Mouse (Mus musculus) lung, adult 2 months (tissue): ENCODE results near the gene Olfr460. TPM values are rescaled to one million over a fixed set of nuclear protein-coding genes. Genes with fewer than 3 reads are reported as not detected.
"Not testable (repeated sequence)": the region's sequence is repeated elsewhere in the genome, so short reads cannot be mapped to it uniquely, and the experiment has no call there.

ENCODE experiments used
- DNase-seq: peaks from one replicate; pipeline ENCODE4 v3.0.0; 2022
- H3K4me1 ChIP-seq: fragments of 200-500 bp; 2 replicates; pipeline ENCODE4 v1.6.1; 2011; ENCODE audit warnings: low read length; ENCODE audit not compliant: control insufficient read depth, insufficient read depth
- H3K4me3 ChIP-seq: fragments of 200-500 bp; replicated peaks from 2 replicates; pipeline ENCODE3; 2011; ENCODE audit warnings: low read depth, mild to moderate bottlenecking, control low read depth, low read length; ENCODE audit errors: extremely low read depth
- CTCF ChIP-seq: fragments of 200-500 bp; IDR thresholded peaks from 2 replicates; pipeline ENCODE4 v1.5.1; 2011; ENCODE audit warnings: mild to moderate bottlenecking, low read length, control low read depth; ENCODE audit not compliant: insufficient read depth
- POLR2A ChIP-seq: fragments of 200-500 bp; IDR thresholded peaks from 2 replicates; pipeline ENCODE4 v1.6.1; 2011; ENCODE audit warnings: low read depth, mild to moderate bottlenecking, control low read depth, low read length, borderline replicate concordance; ENCODE audit errors: extremely low read depth
- WGBS: fragments of 180-500 bp; shearing (Covaris S2); methylation state at CpG from one replicate; pipeline ENCODE4 v1.1.7; 2018; 5-methylcytosine and 5-hydroxymethylcytosine counted together
- polyA plus RNA-seq: library from polyadenylated mRNA; depleted of rRNA; stranded (reverse); fragments of >200 nt; gene quantifications from 2 replicates; pipeline ENCODE4 v1.2.3, GENCODE M21; 2012; rRNA removed

Olfr460 gene
- polyA plus RNA-seq = not detected in 2 replicates

GRCm38 (mm10) chr6:40569187-40569586 lies at the start of gene Olfr460:
Gene Olfr460 (plus strand): TSS chr6:40569487.
- Histone ChIP-seq H3K4me3 (no peak within 1 kb of the TSS), H3K4me1 (no peaks in the 10 kb centered on the region)
- 74% methylated on average over 3 of the region's 3 CpGs for WGBS
- TF ChIP-seq CTCF (no peak), POLR2A (no peak)
- DNase-seq = no peak

- TF ChIP-seq POLR2A = no peak
- TF ChIP-seq CTCF = no peak
- no peaks in the 10 kb centered on the region for H3K4me1 ChIP-seq
- 75% methylated on average over 10 of the region's 10 CpGs for WGBS
Observed at GRCm38 (mm10) chr6:40544690-40545089, 24.6 kb upstream of the Olfr460 start.

GRCm38 (mm10) chr6:40554950-40555349 lies 14.3 kb upstream of the Olfr460 start, which contains the start of gene Olfr461:
Gene Olfr461 (minus strand): TSS chr6:40555050.
- DNase-seq = no peak
- Histone ChIP-seq H3K4me3 (no peak within 1 kb of the TSS), H3K4me1 (no peaks in the 10 kb centered on the region)
- WGBS = 68% methylated on average over 2 of the region's 2 CpGs
- TF ChIP-seq POLR2A (no peak), CTCF (no peak)

More at GRCm38 (mm10) chr6:40544690-40545089, 24.6 kb upstream of the Olfr460 start:
- no peak for DNase-seq
- H3K4me3 ChIP-seq = no peak overlapping the region

GRCm38 (mm10) chr6:40573618-40574017 lies 4.3 kb downstream of the Olfr460 start:
- H3K4me3 ChIP-seq = no peak overlapping the region
- DNase-seq = no peak
- 64% methylated on average over 3 of the region's 3 CpGs for WGBS
- TF ChIP-seq CTCF (no peak), POLR2A (no peak)
- no peaks in the 10 kb centered on the region for H3K4me1 ChIP-seq

- no peaks in the 10 kb centered on the region for H3K4me1 ChIP-seq
- TF ChIP-seq CTCF = no peak
- TF ChIP-seq POLR2A = no peak
- 50% methylated on average over 1 of the region's 1 CpGs for WGBS
- no peak for DNase-seq
- H3K4me3 ChIP-seq = no peak overlapping the region
Observed at GRCm38 (mm10) chr6:40576305-40576704, 7.0 kb downstream of the Olfr460 start.

- H3K4me3 ChIP-seq = no peak overlapping the region
- DNase-seq = no peak
- TF ChIP-seq POLR2A = no peak
- TF ChIP-seq CTCF = no peak
- no peaks in the 10 kb centered on the region for H3K4me1 ChIP-seq
- 74% methylated on average over 6 of the region's 6 CpGs for WGBS
Observed at GRCm38 (mm10) chr6:40584336-40584735, 15.0 kb downstream of the Olfr460 start.

- DNase-seq = no peak
- Histone ChIP-seq H3K4me3 (no peak within 1 kb of the TSS), H3K4me1 (no peaks in the 10 kb centered on the region)
- WGBS = 49% methylated on average over 5 of the region's 5 CpGs
- TF ChIP-seq CTCF (no peak), POLR2A (no peak)
Observed at GRCm38 (mm10) chr6:40585645-40586044, 16.4 kb downstream of the Olfr460 start, which contains the start of gene Clec5a. Gene Clec5a (minus strand): TSS chr6:40585821.

DNA sequence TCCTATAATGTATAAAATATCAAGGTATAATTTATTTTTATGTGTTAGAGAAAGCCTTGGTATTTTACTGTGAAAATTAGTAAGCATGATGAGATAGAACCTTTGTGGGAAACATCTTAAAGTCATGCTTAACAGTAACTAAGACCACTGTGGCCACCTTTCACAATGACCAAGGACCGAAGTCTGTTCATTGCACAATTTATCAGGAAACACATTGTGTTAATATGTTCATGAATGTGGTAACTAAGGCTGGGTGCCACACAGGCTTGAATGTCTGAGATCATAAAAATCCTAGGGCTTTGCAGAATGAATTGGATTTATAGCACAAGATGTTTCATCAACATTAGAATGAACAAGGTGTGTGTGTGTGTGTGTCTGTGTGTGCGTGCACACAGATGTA lies 19.1 kb downstream of the Olfr460 start:
- 93% methylated on average over 2 of the region's 2 CpGs for WGBS
- H3K4me3 ChIP-seq = no peak overlapping the region
- no peak for TF ChIP-seq POLR2A
- no peak for TF ChIP-seq CTCF
- H3K4me1 ChIP-seq = no peaks in the 10 kb centered on the region
- DNase-seq = no peak

DNA sequence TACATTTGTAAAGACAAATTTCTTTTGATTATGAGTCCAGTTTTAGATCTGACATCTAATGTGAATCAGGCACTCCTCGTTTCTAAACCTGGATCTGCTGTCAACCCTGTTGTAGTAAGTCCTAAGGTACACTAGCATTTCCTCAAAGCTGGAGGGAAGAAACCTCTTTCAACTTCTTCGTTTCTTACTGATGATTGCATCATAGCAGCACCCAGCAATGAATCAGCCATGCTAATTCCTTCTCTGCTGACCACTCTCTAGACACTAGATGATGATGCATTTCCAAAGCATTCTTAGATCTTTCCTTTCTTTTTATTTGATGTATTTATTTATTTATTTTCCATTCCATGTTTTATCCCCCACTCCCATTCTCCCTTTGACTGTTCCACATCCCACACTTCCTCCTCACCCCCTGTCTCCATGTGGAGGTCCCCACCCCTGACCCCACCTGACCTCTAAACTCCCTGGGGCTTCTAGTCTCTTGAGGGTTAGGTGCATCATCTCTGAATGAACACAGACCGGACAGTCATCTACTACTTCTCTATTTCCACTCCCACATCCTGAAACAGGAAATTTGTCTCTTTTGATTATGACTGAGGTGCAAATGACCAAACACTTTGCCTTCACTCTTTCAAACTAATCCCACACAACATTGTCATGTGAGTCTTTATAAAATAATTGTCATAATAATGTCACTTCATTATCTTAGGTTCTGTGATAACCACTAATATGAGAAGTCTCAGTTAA lies 25.7 kb downstream of the Olfr460 start:
- no peak overlapping the region for H3K4me3 ChIP-seq
- no peak for DNase-seq
- WGBS = 48% methylated on average over 3 of the region's 3 CpGs

DNA sequence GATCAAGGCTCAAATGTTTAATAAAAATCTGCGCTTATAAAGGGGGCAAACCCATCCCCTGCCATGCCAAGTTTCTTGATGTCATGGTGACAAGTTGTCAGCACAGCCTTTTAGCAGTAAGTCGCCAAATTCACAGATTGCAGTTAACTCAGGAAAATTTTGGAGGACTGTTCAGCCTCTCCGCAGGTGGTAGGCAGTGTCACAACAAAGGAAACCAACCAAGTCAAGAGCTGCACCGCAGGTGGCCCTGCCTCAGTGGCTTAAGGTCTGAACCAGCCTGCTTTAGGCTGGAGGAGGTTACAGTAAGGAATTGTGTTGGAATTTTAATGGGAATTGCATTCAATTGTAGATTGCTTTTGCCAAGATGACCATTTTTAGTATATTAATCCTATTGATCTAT lies 29.3 kb downstream of the Olfr460 start:
- whole genome bisulfite sequencing = 38% methylated on average over 4 of the region's 4 CpGs
- DNase-seq, H3K4me1 ChIP-seq, H3K4me3 ChIP-seq: not testable (repeated sequence)

More for the DNA sequence above, 25.7 kb downstream of the Olfr460 start:
- TF ChIP-seq CTCF = no peak
- no peak for TF ChIP-seq POLR2A
- no peaks in the 10 kb centered on the region for H3K4me1 ChIP-seq
